Mouse (Mus musculus): ENCODE measurements around the gene Mylk. TPM values are rescaled to one million over a fixed set of nuclear protein-coding genes. Genes with fewer than 3 reads are reported as not detected.
A peak's percentile ranks its signal among the peaks of the same experiment; 100 is the strongest.

Mylk gene
- polyA plus RNA-seq, 1 experiment: 0.23 TPM

DNA sequence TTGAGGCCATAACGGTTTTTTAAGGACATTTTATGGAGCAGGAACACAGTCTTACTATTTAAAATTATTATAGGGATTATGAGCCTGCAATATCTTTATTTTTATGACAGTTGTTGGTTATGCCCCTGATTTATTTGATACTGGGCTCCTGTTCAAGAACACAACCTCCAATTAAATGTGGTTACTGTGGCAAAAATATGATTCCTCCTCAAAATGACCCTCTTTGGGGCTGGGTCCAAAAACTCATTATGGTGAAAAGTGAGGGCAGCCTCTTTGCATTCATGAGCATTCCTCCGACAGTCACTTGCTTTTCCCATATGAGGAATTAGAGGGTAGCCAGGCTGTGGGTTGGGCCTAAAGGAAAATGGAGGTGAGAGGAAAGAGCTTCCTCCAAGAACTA lies 110.7 kb downstream of the Mylk start:
- Histone ChIP-seq H3ac (ENCODE audit: control insufficient read depth, insufficient read length, low read depth) (no peak overlapping the region), H3K4me3 (ENCODE audit: insufficient read depth, poor library complexity, severe bottlenecking) (no peak overlapping the region), H3K27me3 (ENCODE audit: control insufficient read depth, insufficient read depth, insufficient read length) (peaks cover 9% of the 10 kb centered on the region), H3K36me3 (ENCODE audit: control insufficient read depth, insufficient read depth) (no peaks in the 10 kb centered on the region), H3K79me2 (ENCODE audit: control insufficient read depth, insufficient read depth) (no peaks in the 10 kb centered on the region), H3K79me3 (ENCODE audit: low read depth) (no peaks in the 10 kb centered on the region)
- no peak for TF ChIP-seq MYOD1 (IDR thresholded peaks at IDR 0.05; ENCODE audit: control insufficient read depth, insufficient read length, low read depth)
- no peak for TF ChIP-seq MYOG (IDR thresholded peaks at IDR 0.05; ENCODE audit: control insufficient read depth, extremely low read depth, insufficient read length)
- TF ChIP-seq FOSL1 (IDR thresholded peaks at IDR 0.05; ENCODE audit: insufficient read depth, low read length, poor library complexity, severe bottlenecking): no peak
- TF ChIP-seq CEBPB (IDR thresholded peaks at IDR 0.05; ENCODE audit: low read depth): no peak
- TF ChIP-seq CTCF (IDR thresholded peaks at IDR 0.05; ENCODE audit: control insufficient read depth, insufficient read depth, insufficient read length): no peak
- TF ChIP-seq MAX (IDR thresholded peaks at IDR 0.05): no peak
- no peak for TF ChIP-seq USF1 (IDR thresholded peaks at IDR 0.05; ENCODE audit: low read depth)

DNA sequence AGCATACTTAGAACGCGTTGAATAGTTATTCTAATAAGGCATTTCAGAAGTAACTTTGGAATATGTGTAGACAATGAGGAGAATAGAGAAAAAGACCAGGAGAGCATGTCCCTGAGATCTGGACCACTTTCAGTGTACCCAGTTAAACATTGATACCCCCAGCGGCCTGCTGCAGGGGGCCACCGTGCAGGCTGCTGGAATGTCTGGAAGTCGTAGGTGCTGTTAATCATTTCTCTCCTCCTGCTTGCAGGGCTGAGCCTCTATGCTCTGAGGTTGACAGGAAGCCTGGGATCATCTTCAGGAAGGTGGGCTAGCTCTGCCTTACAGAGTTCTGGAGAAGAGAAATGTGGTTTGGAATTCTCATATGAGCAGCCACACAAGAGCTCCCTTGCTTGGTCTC lies 112.6 kb downstream of the Mylk start:
- TF ChIP-seq CEBPB (IDR thresholded peaks at IDR 0.05; ENCODE audit: low read depth): no peak
- no peak for TF ChIP-seq CTCF (IDR thresholded peaks at IDR 0.05; ENCODE audit: control insufficient read depth, insufficient read depth, insufficient read length)
- no peak for TF ChIP-seq USF1 (IDR thresholded peaks at IDR 0.05; ENCODE audit: low read depth)
- TF ChIP-seq MYOG (IDR thresholded peaks at IDR 0.05; ENCODE audit: control insufficient read depth, extremely low read depth, insufficient read length): no peak
- no peak for TF ChIP-seq FOSL1 (IDR thresholded peaks at IDR 0.05; ENCODE audit: insufficient read depth, low read length, poor library complexity, severe bottlenecking)
- TF ChIP-seq MAX (IDR thresholded peaks at IDR 0.05): no peak
- TF ChIP-seq MYOD1 (IDR thresholded peaks at IDR 0.05; ENCODE audit: control insufficient read depth, insufficient read length, low read depth): no peak
- H3K79me3 ChIP-seq (ENCODE audit: low read depth): no peaks in the 10 kb centered on the region
- no peaks in the 10 kb centered on the region for H3K36me3 ChIP-seq (ENCODE audit: control insufficient read depth, insufficient read depth)
- H3ac ChIP-seq (ENCODE audit: control insufficient read depth, insufficient read length, low read depth): no peak overlapping the region
- H3K79me2 ChIP-seq (ENCODE audit: control insufficient read depth, insufficient read depth): no peaks in the 10 kb centered on the region
- H3K4me3 ChIP-seq (ENCODE audit: insufficient read depth, poor library complexity, severe bottlenecking): no peak overlapping the region
- peaks cover 1% of the 10 kb centered on the region for H3K27me3 ChIP-seq (ENCODE audit: control insufficient read depth, insufficient read depth, insufficient read length)

GRCm38 (mm10) chr16:34860761-34861160 lies 115.8 kb downstream of the Mylk start:
- H3K27me3 ChIP-seq (ENCODE audit: control insufficient read depth, insufficient read depth, insufficient read length): peaks cover 3% of the 10 kb centered on the region
- no peak overlapping the region for H3ac ChIP-seq (ENCODE audit: control insufficient read depth, insufficient read length, low read depth)
- H3K36me3 ChIP-seq (ENCODE audit: control insufficient read depth, insufficient read depth): no peaks in the 10 kb centered on the region
- TF ChIP-seq MYOD1 (IDR thresholded peaks at IDR 0.05; ENCODE audit: control insufficient read depth, insufficient read length, low read depth): peak; percentile 94
- TF ChIP-seq MAX (IDR thresholded peaks at IDR 0.05): peak; percentile 25
- no peak for TF ChIP-seq MYOG (IDR thresholded peaks at IDR 0.05; ENCODE audit: control insufficient read depth, extremely low read depth, insufficient read length)
- peak; percentile 76 for TF ChIP-seq FOSL1 (IDR thresholded peaks at IDR 0.05; ENCODE audit: insufficient read depth, low read length, poor library complexity, severe bottlenecking)
- no peaks in the 10 kb centered on the region for H3K79me2 ChIP-seq (ENCODE audit: control insufficient read depth, insufficient read depth)
- H3K4me3 ChIP-seq (ENCODE audit: insufficient read depth, poor library complexity, severe bottlenecking): no peak overlapping the region
- H3K79me3 ChIP-seq (ENCODE audit: low read depth): no peaks in the 10 kb centered on the region

- Histone ChIP-seq H3K79me2 (ENCODE audit: control insufficient read depth, insufficient read depth) (no peaks in the 10 kb centered on the region), H3K4me3 (ENCODE audit: insufficient read depth, poor library complexity, severe bottlenecking) (no peak overlapping the region), H3K36me3 (ENCODE audit: control insufficient read depth, insufficient read depth) (no peaks in the 10 kb centered on the region), H3ac (ENCODE audit: control insufficient read depth, insufficient read length, low read depth) (no peak overlapping the region), H3K27me3 (ENCODE audit: control insufficient read depth, insufficient read depth, insufficient read length) (peaks cover 4% of the 10 kb centered on the region), H3K79me3 (ENCODE audit: low read depth) (no peaks in the 10 kb centered on the region)
- TF ChIP-seq CEBPB (IDR thresholded peaks at IDR 0.05; ENCODE audit: low read depth): no peak
- TF ChIP-seq USF1 (IDR thresholded peaks at IDR 0.05; ENCODE audit: low read depth): no peak
- no peak for TF ChIP-seq MAX (IDR thresholded peaks at IDR 0.05)
- no peak for TF ChIP-seq MYOG (IDR thresholded peaks at IDR 0.05; ENCODE audit: control insufficient read depth, extremely low read depth, insufficient read length)
- TF ChIP-seq MYOD1 (IDR thresholded peaks at IDR 0.05; ENCODE audit: control insufficient read depth, insufficient read length, low read depth): no peak
- no peak for TF ChIP-seq FOSL1 (IDR thresholded peaks at IDR 0.05; ENCODE audit: insufficient read depth, low read length, poor library complexity, severe bottlenecking)
- TF ChIP-seq CTCF (IDR thresholded peaks at IDR 0.05; ENCODE audit: control insufficient read depth, insufficient read depth, insufficient read length): no peak
Measured at GRCm38 (mm10) chr16:34861744-34862365, 116.8 kb downstream of the Mylk start.

DNA sequence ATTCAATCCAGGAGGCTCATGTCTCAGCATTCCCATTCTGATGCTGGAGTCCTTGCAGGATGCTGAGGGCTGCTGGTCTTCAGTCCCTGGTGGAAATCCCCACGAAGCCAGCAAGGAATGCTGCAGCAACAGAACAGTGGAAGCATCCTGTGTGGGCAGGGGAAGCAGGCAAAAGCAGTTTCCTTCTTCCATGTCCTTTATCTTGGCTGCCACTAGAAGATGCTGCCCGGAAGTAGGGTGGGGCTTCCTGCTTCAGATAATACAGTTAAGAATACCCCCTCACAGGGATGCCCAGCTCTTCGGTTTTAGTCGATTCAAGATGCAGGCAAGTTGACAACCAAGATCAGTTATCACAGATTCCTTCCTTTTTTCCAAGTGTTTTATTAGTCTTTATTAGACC lies 120.4 kb downstream of the Mylk start:
- H3K27me3 ChIP-seq (ENCODE audit: control insufficient read depth, insufficient read depth, insufficient read length): peaks cover 4% of the 10 kb centered on the region
- no peaks in the 10 kb centered on the region for H3K36me3 ChIP-seq (ENCODE audit: control insufficient read depth, insufficient read depth)
- no peaks in the 10 kb centered on the region for H3K79me3 ChIP-seq (ENCODE audit: low read depth)
- no peaks in the 10 kb centered on the region for H3K79me2 ChIP-seq (ENCODE audit: control insufficient read depth, insufficient read depth)
- no peak overlapping the region for H3K4me3 ChIP-seq (ENCODE audit: insufficient read depth, poor library complexity, severe bottlenecking)
- TF ChIP-seq MYOD1 (IDR thresholded peaks at IDR 0.05; ENCODE audit: control insufficient read depth, insufficient read length, low read depth) (no peak), CTCF (IDR thresholded peaks at IDR 0.05; ENCODE audit: control insufficient read depth, insufficient read depth, insufficient read length) (no peak), MAX (IDR thresholded peaks at IDR 0.05) (no peak), MYOG (IDR thresholded peaks at IDR 0.05; ENCODE audit: control insufficient read depth, extremely low read depth, insufficient read length) (no peak), USF1 (IDR thresholded peaks at IDR 0.05; ENCODE audit: low read depth) (no peak), FOSL1 (IDR thresholded peaks at IDR 0.05; ENCODE audit: insufficient read depth, low read length, poor library complexity, severe bottlenecking) (no peak), CEBPB (IDR thresholded peaks at IDR 0.05; ENCODE audit: low read depth) (no peak)
- H3ac ChIP-seq (ENCODE audit: control insufficient read depth, insufficient read length, low read depth): no peak overlapping the region

GRCm38 (mm10) chr16:34867217-34867616 lies 122.2 kb downstream of the Mylk start:
- no peak overlapping the region for H3K4me3 ChIP-seq (ENCODE audit: insufficient read depth, poor library complexity, severe bottlenecking)
- H3K79me3 ChIP-seq (ENCODE audit: low read depth): no peaks in the 10 kb centered on the region
- no peak overlapping the region for H3ac ChIP-seq (ENCODE audit: control insufficient read depth, insufficient read length, low read depth)
- TF ChIP-seq CEBPB (IDR thresholded peaks at IDR 0.05; ENCODE audit: low read depth): no peak
- no peak for TF ChIP-seq FOSL1 (IDR thresholded peaks at IDR 0.05; ENCODE audit: insufficient read depth, low read length, poor library complexity, severe bottlenecking)
- TF ChIP-seq MYOG (IDR thresholded peaks at IDR 0.05; ENCODE audit: control insufficient read depth, extremely low read depth, insufficient read length): no peak
- no peak for TF ChIP-seq CTCF (IDR thresholded peaks at IDR 0.05; ENCODE audit: control insufficient read depth, insufficient read depth, insufficient read length)
- no peak for TF ChIP-seq MYOD1 (IDR thresholded peaks at IDR 0.05; ENCODE audit: control insufficient read depth, insufficient read length, low read depth)
- no peak for TF ChIP-seq MAX (IDR thresholded peaks at IDR 0.05)
- TF ChIP-seq USF1 (IDR thresholded peaks at IDR 0.05; ENCODE audit: low read depth): no peak
- no peaks in the 10 kb centered on the region for H3K36me3 ChIP-seq (ENCODE audit: control insufficient read depth, insufficient read depth)
- peaks cover 6% of the 10 kb centered on the region for H3K27me3 ChIP-seq (ENCODE audit: control insufficient read depth, insufficient read depth, insufficient read length)
- H3K79me2 ChIP-seq (ENCODE audit: control insufficient read depth, insufficient read depth): no peaks in the 10 kb centered on the region
